Mouse (Mus musculus) ES-Bruce4 (cell line): Measurements from ENCODE around the gene Grsf1.

Source experiments
- CTCF ChIP-seq: IDR thresholded peaks from one replicate; pipeline ENCODE4 v1.8.1; 2011; ENCODE audit warnings: low read depth, low read length
- EP300 ChIP-seq: IDR thresholded peaks from 2 replicates; pipeline ENCODE4 v1.6.1; 2011; ENCODE audit warnings: low read depth, low read length; ENCODE audit not compliant: insufficient read depth

GRCm38 (mm10) chr5:88674703-88675442, 1.1 kb downstream of the Grsf1 start:
- no peak for TF ChIP-seq CTCF
- no peak for TF ChIP-seq EP300
